Mouse (Mus musculus): Measurements from ENCODE around the gene Kxd1. TPM values are rescaled to one million over a fixed set of nuclear protein-coding genes. Genes with fewer than 3 reads are reported as not detected.

Gene Kxd1
- polyA plus RNA-seq, 1 experiment from 2014 or later: 47.0 TPM

DNA sequence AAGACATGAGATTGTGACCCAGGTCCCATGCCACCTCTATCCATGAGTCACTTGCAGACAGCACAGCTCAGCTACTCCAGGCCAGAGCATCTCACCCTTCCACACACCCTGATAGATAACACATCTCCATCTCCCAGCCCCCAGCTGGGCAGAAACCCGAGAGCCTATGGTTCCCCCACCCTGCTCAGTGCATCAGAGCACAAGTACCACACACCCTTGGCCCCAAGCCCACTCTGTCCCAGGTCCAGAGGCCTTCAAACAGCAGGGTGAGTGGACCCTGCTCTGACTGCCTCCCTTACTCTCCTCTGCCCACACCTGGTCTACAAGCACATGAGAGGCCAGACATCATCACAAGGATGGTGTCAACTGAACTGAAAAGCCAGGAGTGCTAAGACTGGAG, 59.8 kb downstream of the Kxd1 start:
- DNase-seq (ENCODE audit: low spot score) (no peak), ATAC-seq (ENCODE audit: insufficient number of reproducible peaks, low FRiP score, low TSS enrichment, low read depth) (no peak)
- Histone ChIP-seq H3K4me3 (ENCODE audit: low read depth, low read length) (no peak overlapping the region), H3K36me3 (ENCODE audit: control insufficient read depth, insufficient read depth, low read length) (0 out of 2 replicates have a peak, but pooled peaks cover 2% of the 10 kb centered on the region), H3K27me3 (ENCODE audit: control insufficient read depth, insufficient read depth, low read length) (no peaks in the 10 kb centered on the region), H3K4me1 (ENCODE audit: control insufficient read depth, insufficient read depth, low read length) (peaks cover 4% of the 10 kb centered on the region), H3K9me3 (ENCODE audit: control insufficient read depth, low read length) (no peaks in the 10 kb centered on the region), H3K9ac (ENCODE audit: low read length) (no peak overlapping the region), H3K4me2 (ENCODE audit: low read depth, severe bottlenecking) (no peak overlapping the region), H3K27ac (replicated peaks; ENCODE audit: low read depth, low read length) (no peak overlapping the region)
- WGBS: 52% methylated on average over 1 of the region's 1 CpGs

DNA sequence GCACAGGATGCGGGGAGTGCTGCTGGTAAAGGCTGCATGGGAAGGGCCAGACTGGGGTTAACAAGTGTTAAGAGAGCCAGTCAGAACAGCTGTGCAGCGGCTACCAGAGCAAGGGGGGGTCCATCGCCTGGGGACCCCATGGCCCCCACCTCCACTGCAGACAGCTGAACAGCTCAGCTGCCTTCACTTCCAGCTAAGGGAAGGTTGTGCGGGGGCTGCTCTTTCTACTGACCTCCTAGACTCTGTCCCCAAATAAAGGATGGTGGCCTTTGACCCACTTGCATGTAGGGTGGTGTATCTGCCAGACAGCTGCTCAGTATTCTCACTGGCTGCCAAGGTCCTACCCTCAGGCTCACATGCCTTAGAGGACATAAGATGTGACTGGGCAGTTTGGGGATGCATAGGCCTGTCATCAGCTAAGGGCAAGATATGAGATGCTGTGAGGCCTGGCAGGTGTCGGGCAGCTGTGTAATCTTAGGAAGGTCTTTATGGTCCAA, 60.5 kb downstream of the Kxd1 start:
- Histone ChIP-seq H3K4me1 (ENCODE audit: control insufficient read depth, insufficient read depth, low read length) (peaks cover 7% of the 10 kb centered on the region), H3K27ac (replicated peaks; ENCODE audit: low read depth, low read length) (no peak overlapping the region), H3K9me3 (ENCODE audit: control insufficient read depth, low read length) (no peaks in the 10 kb centered on the region), H3K36me3 (ENCODE audit: control insufficient read depth, insufficient read depth, low read length) (0 out of 2 replicates have a peak, but pooled peaks cover 2% of the 10 kb centered on the region), H3K27me3 (ENCODE audit: control insufficient read depth, insufficient read depth, low read length) (no peaks in the 10 kb centered on the region), H3K9ac (ENCODE audit: low read length) (no peak overlapping the region), H3K4me2 (ENCODE audit: low read depth, severe bottlenecking) (no peak overlapping the region), H3K4me3 (ENCODE audit: low read depth, low read length) (no peak overlapping the region)
- DNase-seq (ENCODE audit: low spot score) (no peak), ATAC-seq (ENCODE audit: insufficient number of reproducible peaks, low FRiP score, low TSS enrichment, low read depth) (no peak)
- 69% methylated on average over 5 of the region's 5 CpGs for WGBS

GRCm38 (mm10) chr8:70466771-70467170, 61.0 kb downstream of the Kxd1 start:
- H3K4me2 ChIP-seq (ENCODE audit: low read depth, severe bottlenecking): no peak overlapping the region

DNA sequence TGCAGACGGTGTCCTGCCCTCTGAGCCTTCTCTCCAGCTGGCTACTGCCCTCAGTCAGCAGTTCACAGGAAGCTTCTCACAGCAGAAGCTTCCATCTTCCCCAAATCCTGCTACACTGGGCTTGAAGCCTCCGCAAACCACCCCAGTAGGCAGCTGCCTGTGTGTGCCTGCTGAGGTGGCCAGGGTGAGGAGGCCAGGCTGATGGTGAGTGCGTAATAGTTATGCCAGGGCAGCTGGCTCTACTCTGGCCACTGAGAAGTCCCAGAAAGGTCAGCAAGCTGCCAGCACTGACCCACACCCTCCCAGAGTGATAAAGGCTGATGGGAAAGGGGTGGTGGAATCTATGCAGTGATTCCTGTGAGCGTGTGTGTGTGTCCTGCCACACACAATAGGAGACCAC, 61.5 kb downstream of the Kxd1 start:
- no peak overlapping the region for H3K27ac ChIP-seq (replicated peaks; ENCODE audit: low read depth, low read length)
- no peak overlapping the region for H3K4me3 ChIP-seq (ENCODE audit: low read depth, low read length)
- 91% methylated on average over 4 of the region's 4 CpGs for WGBS

More at GRCm38 (mm10) chr8:70466771-70467170, 61.0 kb downstream of the Kxd1 start:
- Histone ChIP-seq H3K27ac (replicated peaks; ENCODE audit: low read depth, low read length) (no peak overlapping the region), H3K4me3 (ENCODE audit: low read depth, low read length) (no peak overlapping the region), H3K9me3 (ENCODE audit: control insufficient read depth, low read length) (no peaks in the 10 kb centered on the region), H3K27me3 (ENCODE audit: control insufficient read depth, insufficient read depth, low read length) (no peaks in the 10 kb centered on the region), H3K9ac (ENCODE audit: low read length) (no peak overlapping the region), H3K36me3 (ENCODE audit: control insufficient read depth, insufficient read depth, low read length) (0 out of 2 replicates have a peak, but pooled peaks cover 2% of the 10 kb centered on the region), H3K4me1 (ENCODE audit: control insufficient read depth, insufficient read depth, low read length) (peaks cover 9% of the 10 kb centered on the region)
- 70% methylated on average over 11 of the region's 11 CpGs for WGBS
- DNase-seq (ENCODE audit: low spot score) (no peak), ATAC-seq (ENCODE audit: insufficient number of reproducible peaks, low FRiP score, low TSS enrichment, low read depth) (no peak)

DNA sequence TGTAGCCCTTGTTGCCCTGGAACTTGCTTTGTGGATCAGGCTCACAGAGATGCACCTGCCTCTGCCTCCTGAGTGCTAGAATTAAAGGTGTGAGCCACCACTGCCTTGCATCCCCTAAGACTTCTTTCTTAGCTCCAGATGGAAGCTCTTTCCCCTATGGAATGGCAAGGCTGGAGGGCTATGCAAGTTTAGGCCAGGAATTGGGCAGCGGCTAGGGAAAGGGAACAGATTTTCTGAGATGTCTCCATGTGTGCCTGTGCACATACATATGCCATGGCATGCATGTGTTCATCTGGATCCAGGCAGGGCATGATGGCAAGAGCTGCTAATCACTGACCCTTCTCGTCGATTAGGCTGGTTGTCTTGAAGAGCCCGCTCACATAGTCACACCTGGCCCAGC, 62.1 kb downstream of the Kxd1 start:
- H3K36me3 ChIP-seq (ENCODE audit: control insufficient read depth, insufficient read depth, low read length): 0 out of 2 replicates have a peak, but pooled peaks cover 2% of the 10 kb centered on the region
- no peaks in the 10 kb centered on the region for H3K9me3 ChIP-seq (ENCODE audit: control insufficient read depth, low read length)
- DNase-seq (ENCODE audit: low spot score) (no peak), ATAC-seq (ENCODE audit: insufficient number of reproducible peaks, low FRiP score, low TSS enrichment, low read depth) (no peak)
- H3K4me2 ChIP-seq (ENCODE audit: low read depth, severe bottlenecking): no peak overlapping the region
- no peak overlapping the region for H3K27ac ChIP-seq (replicated peaks; ENCODE audit: low read depth, low read length)
- 94% methylated on average over 4 of the region's 4 CpGs for WGBS
- H3K4me3 ChIP-seq (ENCODE audit: low read depth, low read length): no peak overlapping the region
- no peaks in the 10 kb centered on the region for H3K27me3 ChIP-seq (ENCODE audit: control insufficient read depth, insufficient read depth, low read length)
- no peak overlapping the region for H3K9ac ChIP-seq (ENCODE audit: low read length)
- H3K4me1 ChIP-seq (ENCODE audit: control insufficient read depth, insufficient read depth, low read length): peaks cover 15% of the 10 kb centered on the region

More for the DNA sequence above, 61.5 kb downstream of the Kxd1 start:
- Histone ChIP-seq H3K4me1 (ENCODE audit: control insufficient read depth, insufficient read depth, low read length) (peaks cover 14% of the 10 kb centered on the region), H3K36me3 (ENCODE audit: control insufficient read depth, insufficient read depth, low read length) (0 out of 2 replicates have a peak, but pooled peaks cover 2% of the 10 kb centered on the region), H3K27me3 (ENCODE audit: control insufficient read depth, insufficient read depth, low read length) (no peaks in the 10 kb centered on the region), H3K9ac (ENCODE audit: low read length) (no peak overlapping the region), H3K9me3 (ENCODE audit: control insufficient read depth, low read length) (no peaks in the 10 kb centered on the region), H3K4me2 (ENCODE audit: low read depth, severe bottlenecking) (no peak overlapping the region)
- DNase-seq (ENCODE audit: low spot score) (no peak), ATAC-seq (ENCODE audit: insufficient number of reproducible peaks, low FRiP score, low TSS enrichment, low read depth) (no peak)

- no peak for ATAC-seq (ENCODE audit: insufficient number of reproducible peaks, low FRiP score, low TSS enrichment, low read depth)
- peaks cover 15% of the 10 kb centered on the region for H3K4me1 ChIP-seq (ENCODE audit: control insufficient read depth, insufficient read depth, low read length)
These were observed 63.6 kb downstream of the Kxd1 start for GRCm38 (mm10) chr8:70464162-70464561.

DNA sequence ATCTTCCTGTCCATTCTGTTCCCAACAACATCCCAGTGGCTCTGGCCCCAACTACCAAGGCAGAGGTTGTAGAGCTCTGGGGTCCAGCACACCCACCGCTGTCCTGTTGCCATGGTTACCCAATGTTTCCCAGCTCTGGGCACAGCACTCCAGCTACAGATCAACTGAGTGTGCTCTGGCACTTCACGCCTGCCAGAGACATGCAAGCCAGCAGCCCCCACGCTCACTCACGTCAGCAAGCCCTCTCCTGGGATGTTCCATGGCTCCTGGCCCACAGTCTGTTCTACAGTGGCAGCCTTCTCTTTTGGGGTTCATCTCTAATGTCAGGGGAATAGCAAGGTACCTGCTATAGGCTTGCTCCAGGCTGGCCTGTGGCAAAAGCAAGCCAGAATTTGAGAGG, 64.5 kb downstream of the Kxd1 start:
- 85% methylated on average over 4 of the region's 4 CpGs for WGBS

More at GRCm38 (mm10) chr8:70464162-70464561, 63.6 kb downstream of the Kxd1 start:
- no peaks in the 10 kb centered on the region for H3K27me3 ChIP-seq (ENCODE audit: control insufficient read depth, insufficient read depth, low read length)
- H3K9ac ChIP-seq (ENCODE audit: low read length): no peak overlapping the region
- H3K9me3 ChIP-seq (ENCODE audit: control insufficient read depth, low read length): no peaks in the 10 kb centered on the region
- H3K27ac ChIP-seq (replicated peaks; ENCODE audit: low read depth, low read length): no peak overlapping the region
- H3K4me3 ChIP-seq (ENCODE audit: low read depth, low read length): no peak overlapping the region
- no peak for DNase-seq (ENCODE audit: low spot score)
- 92% methylated on average over 6 of the region's 6 CpGs for WGBS
- 0 out of 2 replicates have a peak, but pooled peaks cover 2% of the 10 kb centered on the region for H3K36me3 ChIP-seq (ENCODE audit: control insufficient read depth, insufficient read depth, low read length)
- H3K4me2 ChIP-seq (ENCODE audit: low read depth, severe bottlenecking): no peak overlapping the region

DNA sequence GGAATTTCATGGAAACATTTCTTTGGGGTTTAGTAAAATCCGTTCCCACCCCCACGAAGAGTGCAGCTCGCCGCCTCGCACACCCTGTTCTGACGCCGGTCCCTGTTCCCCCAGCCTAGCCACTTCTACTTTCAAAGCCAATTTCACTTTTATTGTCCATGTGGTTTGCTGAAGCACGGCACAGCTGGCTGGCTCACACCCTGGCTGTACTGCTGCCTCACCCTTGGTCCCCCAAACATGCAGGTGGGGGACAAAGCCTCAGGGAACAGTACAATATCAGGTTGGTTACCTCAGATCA, 65.3 kb downstream of the Kxd1 start:
- ATAC-seq (ENCODE audit: insufficient number of reproducible peaks, low FRiP score, low TSS enrichment, low read depth) (no peak), DNase-seq (ENCODE audit: low spot score) (no peak)
- no peak overlapping the region for H3K4me2 ChIP-seq (ENCODE audit: low read depth, severe bottlenecking)
- H3K9me3 ChIP-seq (ENCODE audit: control insufficient read depth, low read length): no peaks in the 10 kb centered on the region
- H3K9ac ChIP-seq (ENCODE audit: low read length): no peak overlapping the region
- 66% methylated on average over 8 of the region's 8 CpGs for WGBS
- H3K36me3 ChIP-seq (ENCODE audit: control insufficient read depth, insufficient read depth, low read length): 0 out of 2 replicates have a peak, but pooled peaks cover 2% of the 10 kb centered on the region
- H3K4me1 ChIP-seq (ENCODE audit: control insufficient read depth, insufficient read depth, low read length): peaks cover 15% of the 10 kb centered on the region
- no peaks in the 10 kb centered on the region for H3K27me3 ChIP-seq (ENCODE audit: control insufficient read depth, insufficient read depth, low read length)
- no peak overlapping the region for H3K4me3 ChIP-seq (ENCODE audit: low read depth, low read length)
- H3K27ac ChIP-seq (replicated peaks; ENCODE audit: low read depth, low read length): no peak overlapping the region

More for the DNA sequence above, 64.5 kb downstream of the Kxd1 start:
- Histone ChIP-seq H3K27ac (replicated peaks; ENCODE audit: low read depth, low read length) (no peak overlapping the region), H3K4me2 (ENCODE audit: low read depth, severe bottlenecking) (no peak overlapping the region), H3K9ac (ENCODE audit: low read length) (no peak overlapping the region), H3K9me3 (ENCODE audit: control insufficient read depth, low read length) (no peaks in the 10 kb centered on the region), H3K27me3 (ENCODE audit: control insufficient read depth, insufficient read depth, low read length) (no peaks in the 10 kb centered on the region), H3K4me1 (ENCODE audit: control insufficient read depth, insufficient read depth, low read length) (peaks cover 15% of the 10 kb centered on the region), H3K36me3 (ENCODE audit: control insufficient read depth, insufficient read depth, low read length) (0 out of 2 replicates have a peak, but pooled peaks cover 2% of the 10 kb centered on the region), H3K4me3 (ENCODE audit: low read depth, low read length) (no peak overlapping the region)
- ATAC-seq (ENCODE audit: insufficient number of reproducible peaks, low FRiP score, low TSS enrichment, low read depth): no peak
- no peak for DNase-seq (ENCODE audit: low spot score)
